Mouse (Mus musculus): Measurements from ENCODE around the gene Slc35a3.

DNA sequence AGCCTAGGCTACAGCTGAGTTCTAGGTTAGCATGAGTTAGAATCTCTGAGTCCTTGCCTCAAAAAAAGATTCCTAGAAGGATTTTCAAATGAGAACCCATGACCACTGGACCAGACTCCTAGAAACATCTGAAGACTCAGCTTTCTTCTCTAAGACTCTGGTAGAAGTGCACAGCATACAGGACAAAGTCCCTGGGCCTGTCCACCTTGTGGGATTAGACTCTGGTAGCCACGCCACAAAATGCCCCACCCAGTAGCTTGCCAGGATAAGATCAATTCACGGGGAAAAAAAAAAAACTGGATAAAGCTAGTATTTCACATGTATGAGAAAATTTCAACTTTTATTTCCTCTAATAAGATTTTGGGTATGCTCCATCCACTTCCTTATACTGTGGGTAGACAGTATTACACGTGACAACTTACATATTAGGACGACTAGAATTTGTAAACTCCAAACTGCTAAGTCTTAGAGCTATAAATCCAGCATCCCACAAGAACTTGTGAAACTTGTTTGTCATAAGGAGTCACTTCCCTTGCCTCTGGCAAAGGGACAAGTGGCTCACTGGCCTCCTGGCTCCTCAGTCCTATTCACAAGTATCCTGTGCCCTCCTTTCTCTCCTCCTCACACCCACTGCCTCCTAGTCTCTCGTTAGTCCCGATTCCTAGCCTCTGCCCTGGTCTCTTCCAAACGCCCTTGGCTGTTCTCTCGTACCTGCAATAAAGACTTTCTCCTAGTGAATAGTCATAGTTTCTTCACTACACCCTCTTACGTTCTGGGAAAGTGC, 74.7 kb downstream of the Slc35a3 start:
- no peak for TF ChIP-seq POLR2A (IDR thresholded peaks at IDR 0.05; ENCODE audit: borderline replicate concordance, control insufficient read depth, low read depth, low read length)
- TF ChIP-seq CTCF (IDR thresholded peaks at IDR 0.05; ENCODE audit: control insufficient read depth, insufficient read depth, low read length): no peak

Measured in bone marrow, adult 2 months (tissue).